Mouse (Mus musculus): Measurements from ENCODE around the gene Gdpd3. TPM values are rescaled to one million over a fixed set of nuclear protein-coding genes. Genes with fewer than 3 reads are reported as not detected.

The Gdpd3 gene
- polyA plus RNA-seq, 1 experiment from 2014 or later: 0.87 TPM

- WGBS: 63% methylated on average over 6 of the region's 6 CpGs
- Histone ChIP-seq H3K9ac (0 out of 2 replicates have a peak overlapping the region, but pooled peaks have one; percentile 94), H3K27ac (ENCODE audit: poor library complexity, severe bottlenecking) (peak overlapping the region; percentile 96), H3K27me3 (replicated peaks) (no peaks in the 10 kb centered on the region), H3K9me3 (replicated peaks) (no peaks in the 10 kb centered on the region), H3K4me1 (replicated peaks) (peaks cover 37% of the 10 kb centered on the region), H3K36me3 (peaks cover 43% of the 10 kb centered on the region), H3K4me3 (peak overlapping the region; percentile 87), H3K4me2 (peak overlapping the region; percentile 95)
- ATAC-seq (ENCODE audit: insufficient number of reproducible peaks, low FRiP score): no peak
Observed at GRCm38 (mm10) chr7:126761529-126762067, 4.5 kb upstream of the Gdpd3 start.

- peaks cover 53% of the 10 kb centered on the region for H3K36me3 ChIP-seq
- H3K27me3 ChIP-seq (replicated peaks): no peaks in the 10 kb centered on the region
- H3K9me3 ChIP-seq (replicated peaks): no peaks in the 10 kb centered on the region
- peak overlapping the region; percentile 7; the same call in 1 of the 2 replicates for H3K4me2 ChIP-seq
- 42% methylated on average over 17 of the region's 17 CpGs for WGBS
- H3K9ac ChIP-seq: peak overlapping the region; percentile 38; the same call in 1 of the 2 replicates
- H3K4me3 ChIP-seq: no peak overlapping the region
- H3K4me1 ChIP-seq (replicated peaks): peaks cover 37% of the 10 kb centered on the region
- no peak overlapping the region for H3K27ac ChIP-seq (ENCODE audit: poor library complexity, severe bottlenecking)
- no peak for ATAC-seq (ENCODE audit: insufficient number of reproducible peaks, low FRiP score)
Observed at GRCm38 (mm10) chr7:126762471-126763008, 3.6 kb upstream of the Gdpd3 start.

- 79% methylated on average over 9 of the region's 9 CpGs for WGBS
- ATAC-seq (ENCODE audit: insufficient number of reproducible peaks, low FRiP score): 0 out of 2 replicates have a peak, but pooled peaks have one; percentile 4
- Histone ChIP-seq H3K36me3 (peaks cover 81% of the 10 kb centered on the region), H3K4me2 (no peak overlapping the region), H3K9ac (no peak overlapping the region), H3K4me1 (replicated peaks) (peaks cover 30% of the 10 kb centered on the region), H3K4me3 (no peak overlapping the region), H3K9me3 (replicated peaks) (no peaks in the 10 kb centered on the region), H3K27ac (ENCODE audit: poor library complexity, severe bottlenecking) (no peak overlapping the region), H3K27me3 (replicated peaks) (no peaks in the 10 kb centered on the region)
Observed at GRCm38 (mm10) chr7:126765540-126765939, 594 bp upstream of the Gdpd3 start.

- Histone ChIP-seq H3K27me3 (replicated peaks) (no peaks in the 10 kb centered on the region), H3K4me3 (no peak overlapping the region), H3K4me1 (replicated peaks) (peaks cover 16% of the 10 kb centered on the region), H3K27ac (ENCODE audit: poor library complexity, severe bottlenecking) (no peak overlapping the region), H3K9me3 (replicated peaks) (no peaks in the 10 kb centered on the region), H3K36me3 (peaks cover 89% of the 10 kb centered on the region), H3K4me2 (no peak overlapping the region), H3K9ac (no peak overlapping the region)
- WGBS: 85% methylated on average over 8 of the region's 8 CpGs
- ATAC-seq (ENCODE audit: insufficient number of reproducible peaks, low FRiP score): no peak
Observed at GRCm38 (mm10) chr7:126767001-126767400, 867 bp downstream of the Gdpd3 start.

GRCm38 (mm10) chr7:126770784-126771183 lies 4.7 kb downstream of the Gdpd3 start:
- whole genome bisulfite sequencing: 83% methylated on average over 11 of the region's 12 CpGs
- no peak for ATAC-seq (ENCODE audit: insufficient number of reproducible peaks, low FRiP score)
- Histone ChIP-seq H3K4me2 (no peak overlapping the region), H3K4me3 (no peak overlapping the region), H3K9ac (no peak overlapping the region), H3K4me1 (replicated peaks) (peaks cover 5% of the 10 kb centered on the region), H3K36me3 (peaks cover 68% of the 10 kb centered on the region), H3K9me3 (replicated peaks) (no peaks in the 10 kb centered on the region), H3K27me3 (replicated peaks) (no peaks in the 10 kb centered on the region), H3K27ac (ENCODE audit: poor library complexity, severe bottlenecking) (no peak overlapping the region)

- Histone ChIP-seq H3K27me3 (replicated peaks) (no peaks in the 10 kb centered on the region), H3K4me1 (replicated peaks) (peaks cover 23% of the 10 kb centered on the region), H3K27ac (ENCODE audit: poor library complexity, severe bottlenecking) (no peak overlapping the region), H3K4me2 (no peak overlapping the region), H3K9me3 (replicated peaks) (no peaks in the 10 kb centered on the region), H3K36me3 (peaks cover 49% of the 10 kb centered on the region), H3K4me3 (no peak overlapping the region), H3K9ac (no peak overlapping the region)
- no peak for ATAC-seq (ENCODE audit: insufficient number of reproducible peaks, low FRiP score)
- 76% methylated on average over 2 of the region's 2 CpGs for WGBS
Observed at GRCm38 (mm10) chr7:126773351-126773750, 7.2 kb downstream of the Gdpd3 start.

GRCm38 (mm10) chr7:126774463-126774862 lies 8.3 kb downstream of the Gdpd3 start:
- ATAC-seq (ENCODE audit: insufficient number of reproducible peaks, low FRiP score): no peak
- H3K4me2 ChIP-seq: no peak overlapping the region
- H3K4me1 ChIP-seq (replicated peaks): peaks cover 24% of the 10 kb centered on the region
- H3K27ac ChIP-seq (ENCODE audit: poor library complexity, severe bottlenecking): no peak overlapping the region
- H3K27me3 ChIP-seq (replicated peaks): no peaks in the 10 kb centered on the region
- H3K9ac ChIP-seq: no peak overlapping the region
- no peaks in the 10 kb centered on the region for H3K9me3 ChIP-seq (replicated peaks)
- peaks cover 47% of the 10 kb centered on the region for H3K36me3 ChIP-seq
- no peak overlapping the region for H3K4me3 ChIP-seq
- WGBS: 78% methylated on average over 2 of the region's 2 CpGs

GRCm38 (mm10) chr7:126775185-126775977 lies 9.2 kb downstream of the Gdpd3 start:
- WGBS: 77% methylated on average over 10 of the region's 10 CpGs
- Histone ChIP-seq H3K27me3 (replicated peaks) (no peaks in the 10 kb centered on the region), H3K27ac (ENCODE audit: poor library complexity, severe bottlenecking) (0 out of 2 replicates have a peak overlapping the region, but pooled peaks have one; percentile 76), H3K36me3 (peaks cover 37% of the 10 kb centered on the region), H3K4me1 (replicated peaks) (peaks cover 33% of the 10 kb centered on the region), H3K9ac (0 out of 2 replicates have a peak overlapping the region, but pooled peaks have one; percentile 96), H3K4me2 (peak overlapping the region; percentile 94; the same call in 1 of the 2 replicates), H3K9me3 (replicated peaks) (no peaks in the 10 kb centered on the region), H3K4me3 (no peak overlapping the region)
- no peak for ATAC-seq (ENCODE audit: insufficient number of reproducible peaks, low FRiP score)

- Histone ChIP-seq H3K4me2 (peak overlapping the region; percentile 94), H3K4me1 (replicated peaks) (peaks cover 34% of the 10 kb centered on the region), H3K27ac (ENCODE audit: poor library complexity, severe bottlenecking) (peak overlapping the region; percentile 76; the same call in 1 of the 2 replicates), H3K4me3 (no peak overlapping the region), H3K9ac (peak overlapping the region; percentile 96; the same call in 1 of the 2 replicates), H3K9me3 (replicated peaks) (no peaks in the 10 kb centered on the region), H3K27me3 (replicated peaks) (no peaks in the 10 kb centered on the region), H3K36me3 (peaks cover 32% of the 10 kb centered on the region)
- WGBS: 51% methylated on average over 3 of the region's 3 CpGs
- ATAC-seq (ENCODE audit: insufficient number of reproducible peaks, low FRiP score): no peak
Observed at GRCm38 (mm10) chr7:126775978-126776234, 9.8 kb downstream of the Gdpd3 start.

- Histone ChIP-seq H3K27me3 (replicated peaks) (no peaks in the 10 kb centered on the region), H3K9ac (peak within 1 kb of the TSS; percentile 96), H3K4me3 (peak within 1 kb of the TSS; percentile 74), H3K36me3 (peaks cover 28% of the 10 kb centered on the region), H3K4me1 (replicated peaks) (peaks cover 41% of the 10 kb centered on the region), H3K27ac (ENCODE audit: poor library complexity, severe bottlenecking) (peak within 1 kb of the TSS; percentile 76), H3K4me2 (peak within 1 kb of the TSS; percentile 94), H3K9me3 (replicated peaks) (no peaks in the 10 kb centered on the region)
- ATAC-seq (ENCODE audit: insufficient number of reproducible peaks, low FRiP score): peak; percentile 93
- under 1% methylated on average over 32 of the region's 37 CpGs for WGBS
Observed at GRCm38 (mm10) chr7:126776598-126777057, 10.5 kb downstream of the Gdpd3 start, which contains the start of gene Ypel3. Gene Ypel3 (plus strand): TSS chr7:126776955.

- no peaks in the 10 kb centered on the region for H3K27me3 ChIP-seq (replicated peaks)
- H3K27ac ChIP-seq (ENCODE audit: poor library complexity, severe bottlenecking): no peak overlapping the region; the same call in 1 of the 2 replicates
- H3K4me2 ChIP-seq: peak overlapping the region; percentile 94
- ATAC-seq (ENCODE audit: insufficient number of reproducible peaks, low FRiP score): no peak
- WGBS: 53% methylated on average over 10 of the region's 10 CpGs
- H3K4me3 ChIP-seq: peak overlapping the region; percentile 74
- H3K4me1 ChIP-seq (replicated peaks): peaks cover 45% of the 10 kb centered on the region
- H3K36me3 ChIP-seq: peaks cover 24% of the 10 kb centered on the region
- H3K9me3 ChIP-seq (replicated peaks): no peaks in the 10 kb centered on the region
- peak overlapping the region; percentile 96 for H3K9ac ChIP-seq
Observed at GRCm38 (mm10) chr7:126777476-126777875, 11.3 kb downstream of the Gdpd3 start.
